Mouse (Mus musculus) lung, adult 2 months (tissue): ENCODE results near the gene Ddx18.

Experiments used
- CTCF ChIP-seq: fragments of 200-500 bp; IDR thresholded peaks from 2 replicates; pipeline ENCODE4 v1.5.1; 2011; ENCODE audit warnings: mild to moderate bottlenecking, low read length, control low read depth; ENCODE audit not compliant: insufficient read depth
- POLR2A ChIP-seq: fragments of 200-500 bp; IDR thresholded peaks from 2 replicates; pipeline ENCODE4 v1.6.1; 2011; ENCODE audit warnings: low read depth, mild to moderate bottlenecking, control low read depth, low read length, borderline replicate concordance; ENCODE audit errors: extremely low read depth

GRCm38 (mm10) chr1:121584838-121585237 lies 17.0 kb upstream of the Ddx18 start:
- TF ChIP-seq POLR2A (no peak), CTCF (no peak)
